Mouse (Mus musculus) liver, embryonic 15.5 days (tissue): ENCODE measurements around the gene Cul4b. TPM values are rescaled to one million over a fixed set of nuclear protein-coding genes. Genes with fewer than 3 reads are reported as not detected.
"Not testable (repeated sequence)": the region's sequence is repeated elsewhere in the genome, so short reads cannot be mapped to it uniquely, and the experiment has no call there.

Source experiments
- ATAC-seq: fragments of 200-750 bp; cut with Nextera tagmentation; 2 replicates; pipeline ENCODE4 v1.8.0; 2017; ENCODE audit warnings: moderate number of reproducible peaks, mild to moderate bottlenecking, moderate library complexity; ENCODE audit not compliant: insufficient read depth
- H3K27ac ChIP-seq: fragments of 300-500 bp; sonication (generic); replicated peaks from 2 replicates; pipeline ENCODE4 v1.5.1; 2015; ENCODE audit warnings: mild to moderate bottlenecking, inconsistent platforms
- H3K27me3 ChIP-seq: fragments of 300-500 bp; sonication (generic); 2 replicates; pipeline ENCODE4 v1.6.1; 2015; ENCODE audit warnings: mild to moderate bottlenecking, inconsistent platforms
- H3K36me3 ChIP-seq: fragments of 300-500 bp; sonication (generic); replicated peaks from 2 replicates; pipeline ENCODE4 v1.6.1; 2015; ENCODE audit warnings: moderate library complexity, mild to moderate bottlenecking, inconsistent platforms
- H3K4me1 ChIP-seq: fragments of 300-500 bp; sonication (generic); replicated peaks from 2 replicates; pipeline ENCODE4 v1.6.1; 2015; ENCODE audit warnings: inconsistent platforms
- H3K4me2 ChIP-seq: fragments of 300-500 bp; sonication (generic); 2 replicates; pipeline ENCODE4 v1.6.1; 2015; ENCODE audit warnings: moderate library complexity, mild to moderate bottlenecking, inconsistent platforms
- H3K4me3 ChIP-seq: fragments of 300-500 bp; sonication (generic); replicated peaks from 2 replicates; pipeline ENCODE4 v1.5.1; 2015; ENCODE audit warnings: mild to moderate bottlenecking, inconsistent platforms
- H3K9ac ChIP-seq: fragments of 300-500 bp; sonication (generic); 2 replicates; pipeline ENCODE4 v1.6.1; 2015; ENCODE audit warnings: moderate library complexity, mild to moderate bottlenecking, inconsistent platforms
- H3K9me3 ChIP-seq: fragments of 300-500 bp; sonication (generic); replicated peaks from 2 replicates; pipeline ENCODE4 v1.6.1; 2016; ENCODE audit warnings: inconsistent platforms
- WGBS: fragments of 180-500 bp; shearing (Covaris S2); methylation state at CpG from one replicate; pipeline ENCODE4 v1.1.7; 2015; ENCODE audit warnings: mixed read lengths; ENCODE audit not compliant: insufficient replicate concordance; 5-methylcytosine and 5-hydroxymethylcytosine counted together
- polyA plus RNA-seq: library from polyadenylated mRNA; unstranded; fragments of >200 nt; fragmentation: Nextera tagmentation; extraction: Ambion mirVana; gene quantifications from 2 replicates; pipeline ENCODE4 v1.2.1, GENCODE M21; 2015

Gene Cul4b
- polyA plus RNA-seq, 1 experiment from 2014 or later, result 8.6 TPM

DNA sequence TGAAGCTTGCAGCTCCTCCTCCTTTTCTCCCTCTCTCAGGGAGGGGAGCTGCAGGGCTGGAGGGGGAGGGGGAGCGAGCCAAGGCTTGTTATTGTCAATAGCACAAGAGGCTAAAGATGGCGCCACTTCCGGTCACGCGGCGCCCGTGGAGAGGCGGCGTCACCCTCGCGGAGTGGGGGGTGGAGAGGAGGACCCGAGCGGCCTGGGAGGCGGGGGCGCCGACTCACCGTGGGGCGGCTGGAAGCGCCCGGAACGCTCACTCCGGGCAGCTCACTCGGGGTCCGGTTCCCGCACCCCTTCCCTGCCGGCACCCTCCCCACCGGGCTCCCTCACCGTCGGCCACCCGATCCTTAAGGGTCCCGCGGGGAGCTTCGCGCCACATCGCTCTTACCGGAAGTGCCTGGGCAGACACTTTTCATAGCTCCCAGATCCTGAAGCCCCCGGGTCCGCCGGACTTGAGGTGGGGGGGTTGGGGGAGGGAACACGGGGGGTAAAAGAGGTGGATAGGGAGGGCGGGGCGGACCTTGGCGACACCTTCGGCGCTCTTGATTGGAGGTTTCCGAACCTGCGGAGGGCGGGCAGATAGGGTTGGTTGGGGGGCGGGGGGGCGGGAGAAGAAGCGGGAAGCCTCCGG, 11.3 kb downstream of the Cul4b start:
- WGBS, result 10% methylated on average over 43 of the region's 52 CpGs
- no peaks in the 10 kb centered on the region for H3K9me3 ChIP-seq
- H3K27ac ChIP-seq, result peak overlapping the region; percentile 88
- peaks cover 16% of the 10 kb centered on the region for H3K36me3 ChIP-seq
- H3K4me3 ChIP-seq, result peak overlapping the region; percentile 75
- peak; percentile 90 for ATAC-seq
- peaks cover 9% of the 10 kb centered on the region; the same call in 1 of the 2 replicates for H3K4me1 ChIP-seq
- H3K27me3 ChIP-seq, result no peaks in the 10 kb centered on the region
- H3K4me2 ChIP-seq, result peak overlapping the region; percentile 72
- H3K9ac ChIP-seq, result peak overlapping the region; percentile 63

DNA sequence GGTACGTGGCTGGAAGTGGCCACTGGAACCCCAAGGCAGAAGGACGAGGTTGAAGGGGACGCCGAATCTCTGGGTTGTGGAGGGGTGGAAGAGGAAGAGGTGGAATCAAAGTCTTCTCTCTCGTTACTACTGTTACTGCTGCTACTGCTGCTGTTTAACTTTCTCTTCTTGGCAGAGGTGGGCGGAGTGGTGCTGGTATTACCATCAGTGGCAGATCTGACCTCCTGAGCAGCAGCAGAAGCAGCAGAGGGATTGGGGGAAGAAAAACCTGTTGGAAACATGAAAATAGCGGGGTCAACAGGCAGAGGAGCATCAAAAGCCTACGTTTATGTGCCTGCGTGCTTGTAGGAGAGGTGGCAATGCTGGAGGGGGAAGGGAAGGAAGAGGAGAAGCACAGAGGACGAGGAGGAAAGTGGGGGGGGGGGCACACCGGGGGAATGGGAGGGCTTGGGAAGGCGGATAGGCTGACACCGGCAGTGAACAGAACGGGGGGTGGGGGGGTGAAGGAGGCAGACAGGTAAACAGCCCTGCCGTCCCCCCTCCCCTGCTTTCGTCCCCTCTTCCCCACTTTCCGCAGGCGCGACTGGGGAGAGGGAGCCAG, 12.0 kb downstream of the Cul4b start:
- no peaks in the 10 kb centered on the region for H3K9me3 ChIP-seq
- no peaks in the 10 kb centered on the region for H3K27me3 ChIP-seq
- peak overlapping the region; percentile 88 for H3K27ac ChIP-seq
- WGBS, result 11% methylated on average over 11 of the region's 19 CpGs
- peaks cover 20% of the 10 kb centered on the region for H3K36me3 ChIP-seq
- H3K4me2 ChIP-seq, result peak overlapping the region; percentile 72
- peak overlapping the region; percentile 63 for H3K9ac ChIP-seq
- no peak for ATAC-seq
- H3K4me3 ChIP-seq, result peak overlapping the region; percentile 75
- H3K4me1 ChIP-seq, result peaks cover 9% of the 10 kb centered on the region; the same call in 1 of the 2 replicates

DNA sequence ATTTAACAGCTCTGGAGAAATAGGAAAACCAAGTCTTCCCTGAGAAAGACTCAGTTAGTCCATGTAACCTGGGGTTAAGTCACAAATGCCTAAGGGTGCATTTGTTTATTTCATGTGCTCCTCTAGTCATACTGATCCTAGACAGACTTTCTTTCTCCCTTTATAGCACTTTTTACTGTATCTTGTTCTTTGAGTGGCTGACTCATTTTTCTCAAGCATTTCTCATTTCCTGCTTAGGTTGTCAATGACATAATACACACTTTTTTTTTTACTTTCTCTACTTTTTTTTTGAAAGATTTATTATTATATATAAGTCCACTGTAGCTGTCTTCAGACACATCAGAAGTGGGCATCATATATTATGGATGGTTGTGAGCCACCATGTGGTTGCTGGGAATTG, 22.7 kb downstream of the Cul4b start:
- Histone ChIP-seq H3K27me3 (no peaks in the 10 kb centered on the region), H3K4me1 (no peaks in the 10 kb centered on the region), H3K4me2 (no peak overlapping the region), H3K9me3 (no peaks in the 10 kb centered on the region), H3K27ac (no peak overlapping the region), H3K9ac (no peak overlapping the region), H3K4me3 (no peak overlapping the region), H3K36me3 (peaks cover 18% of the 10 kb centered on the region)
- ATAC-seq, result no peak

DNA sequence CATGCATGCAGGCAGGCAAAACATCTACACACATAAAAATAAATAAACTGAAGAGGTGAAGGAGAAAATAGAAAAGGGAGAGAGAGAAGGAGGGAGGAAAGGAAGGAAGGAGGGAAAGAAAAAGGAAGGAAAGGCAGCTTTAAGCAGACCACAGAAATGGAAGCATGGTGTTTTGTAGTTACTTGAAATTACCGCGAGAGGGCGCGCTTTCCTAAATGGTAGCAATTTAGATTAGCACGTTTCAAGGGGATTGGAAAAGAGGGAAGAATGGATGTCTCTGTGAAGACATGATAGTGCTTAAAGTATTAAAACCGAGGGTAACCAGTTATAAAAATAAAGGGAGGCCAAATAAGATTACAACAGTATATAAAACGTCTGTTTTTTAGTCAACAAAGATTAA, 61.4 kb downstream of the Cul4b start:
- H3K4me2 ChIP-seq, result no peak overlapping the region
- H3K4me3 ChIP-seq, result no peak overlapping the region
- no peaks in the 10 kb centered on the region for H3K27me3 ChIP-seq
- WGBS, result 2% methylated on average over 7 of the region's 7 CpGs
- no peak overlapping the region for H3K9ac ChIP-seq
- no peak for ATAC-seq
- H3K36me3 ChIP-seq, result no peaks in the 10 kb centered on the region
- H3K9me3 ChIP-seq, result no peaks in the 10 kb centered on the region
- H3K4me1 ChIP-seq, result no peaks in the 10 kb centered on the region
- no peak overlapping the region for H3K27ac ChIP-seq

DNA sequence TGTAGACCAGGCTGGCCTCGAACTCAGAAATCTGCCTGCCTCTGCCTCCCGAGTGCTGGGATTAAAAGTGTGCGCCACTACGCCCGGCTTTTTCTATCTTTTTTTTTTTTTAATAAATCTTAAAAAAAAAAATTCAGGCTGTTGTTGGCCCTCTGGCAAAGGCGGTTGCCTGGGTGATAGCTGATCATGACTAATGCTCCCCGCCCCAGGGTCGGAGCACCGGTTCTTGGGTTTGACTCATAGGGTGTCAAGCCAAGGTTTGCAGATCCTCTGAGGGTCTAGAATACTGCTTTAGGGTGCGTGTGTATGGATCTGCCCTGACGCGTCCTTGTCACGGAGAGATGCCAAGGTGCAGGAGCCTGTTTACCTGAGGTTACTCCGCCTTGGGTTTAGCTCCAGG, 71.2 kb downstream of the Cul4b start:
- 72% methylated on average over 14 of the region's 14 CpGs for WGBS

DNA sequence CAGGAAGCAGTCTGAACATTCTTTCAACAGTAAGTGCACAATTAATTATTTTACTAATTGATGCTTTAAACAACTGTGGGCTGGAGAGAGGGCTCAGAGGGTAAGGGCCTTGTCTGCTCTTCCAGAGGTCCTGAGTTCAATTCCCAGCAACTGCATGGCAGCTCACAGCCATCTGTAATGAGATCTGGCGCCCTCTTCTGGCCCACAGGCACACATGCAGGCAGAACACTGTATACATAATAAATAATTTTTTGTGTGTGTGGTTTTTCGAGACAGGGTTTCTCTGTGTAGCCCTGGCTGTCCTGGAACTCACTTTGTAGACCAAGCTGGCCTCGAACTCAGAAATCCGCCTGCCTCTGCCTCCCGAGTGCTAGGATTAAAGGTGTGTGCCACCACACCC, 73.8 kb downstream of the Cul4b start:
- not testable (repeated sequence) for H3K27ac ChIP-seq, H3K9me3 ChIP-seq, H3K4me3 ChIP-seq, H3K4me2 ChIP-seq, H3K4me1 ChIP-seq, H3K36me3 ChIP-seq, H3K27me3 ChIP-seq, H3K9ac ChIP-seq, ATAC-seq
- 35% methylated on average over 5 of the region's 5 CpGs for WGBS

More for the DNA sequence above, 71.2 kb downstream of the Cul4b start:
- no peaks in the 10 kb centered on the region for H3K36me3 ChIP-seq
- no peak overlapping the region for H3K4me3 ChIP-seq
- no peak for ATAC-seq
- H3K9ac ChIP-seq, result no peak overlapping the region
- no peak overlapping the region for H3K27ac ChIP-seq
- no peak overlapping the region for H3K4me2 ChIP-seq
- no peaks in the 10 kb centered on the region for H3K9me3 ChIP-seq
- no peaks in the 10 kb centered on the region for H3K27me3 ChIP-seq
- H3K4me1 ChIP-seq, result no peaks in the 10 kb centered on the region

DNA sequence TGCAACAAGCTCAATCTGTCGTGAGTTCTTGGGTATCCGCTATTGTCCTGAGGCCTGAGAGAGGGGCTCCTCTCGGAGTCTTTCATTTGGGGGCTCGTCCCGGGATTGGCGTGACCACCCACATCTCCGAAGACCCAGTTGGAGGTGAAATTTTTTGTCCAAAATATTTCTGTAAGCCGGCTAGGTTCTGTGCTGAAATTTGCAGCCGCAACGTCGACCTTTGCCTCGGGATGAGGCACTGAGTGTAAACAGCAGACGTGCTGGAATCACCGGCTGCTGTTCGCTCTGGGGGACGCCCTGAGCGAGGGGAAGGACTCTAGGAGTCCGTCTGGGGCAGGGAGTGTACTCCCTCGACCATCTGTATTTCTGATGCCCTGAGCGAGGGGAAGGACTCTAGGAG, 90.5 kb downstream of the Cul4b start:
- 23% methylated on average over 20 of the region's 20 CpGs for WGBS
- H3K27me3 ChIP-seq, H3K4me3 ChIP-seq, H3K9ac ChIP-seq, ATAC-seq, H3K27ac ChIP-seq, H3K36me3 ChIP-seq, H3K4me1 ChIP-seq, H3K9me3 ChIP-seq: not testable (repeated sequence)
- H3K4me2 ChIP-seq, result peak overlapping the region; percentile 20; the same call in 1 of the 2 replicates

Other genes with a start within 250 kb of the Cul4b start
- gene Lamp2, start 119.7 kb downstream of the Cul4b start, polyA plus RNA-seq, result 75.2 and 76.8 TPM in 2 replicates
- 32.4 and 40.8 TPM in 2 replicates for gene Mcts1, start 24.4 kb upstream of the Cul4b start, polyA plus RNA-seq
- 11.5 and 12.0 TPM in 2 replicates for gene C1galt1c1, start 58.9 kb upstream of the Cul4b start, polyA plus RNA-seq
- not detected in 2 replicates for gene 6030498E09Rik, start 196.5 kb upstream of the Cul4b start, polyA plus RNA-seq